Mouse (Mus musculus) liver, embryonic 12.5 days (tissue): Measurements from ENCODE around the gene Vmn1r55. TPM values are rescaled to one million over a fixed set of nuclear protein-coding genes. Genes with fewer than 3 reads are reported as not detected.
A peak's percentile ranks its signal among the peaks of the same experiment; 100 is the strongest.

ENCODE experiments used
- ATAC-seq: fragments of 200-750 bp; cut with Nextera tagmentation; 2 replicates; pipeline ENCODE4 v1.8.0; 2017; ENCODE audit warnings: moderate number of reproducible peaks, mild to moderate bottlenecking, moderate library complexity
- H3K27ac ChIP-seq: fragments of 300-500 bp; sonication (generic); 2 replicates; pipeline ENCODE4 v1.5.1; 2016; ENCODE audit warnings: mild to moderate bottlenecking
- H3K27me3 ChIP-seq: fragments of 300-500 bp; sonication (generic); replicated peaks from 2 replicates; pipeline ENCODE4 v1.6.1; 2016; ENCODE audit warnings: mild to moderate bottlenecking, moderate library complexity
- H3K36me3 ChIP-seq: fragments of 300-500 bp; sonication (generic); 2 replicates; pipeline ENCODE4 v1.6.1; 2016; ENCODE audit warnings: mild to moderate bottlenecking, moderate library complexity
- H3K4me1 ChIP-seq: fragments of 300-500 bp; sonication (generic); 2 replicates; pipeline ENCODE4 v1.6.1; 2016
- H3K4me2 ChIP-seq: fragments of 300-500 bp; sonication (generic); 2 replicates; pipeline ENCODE4 v1.6.1; 2016; ENCODE audit warnings: mild to moderate bottlenecking, moderate library complexity
- H3K4me3 ChIP-seq: fragments of 300-500 bp; sonication (generic); 2 replicates; pipeline ENCODE4 v1.5.1; 2016; ENCODE audit warnings: mild to moderate bottlenecking, moderate library complexity
- H3K9ac ChIP-seq: fragments of 300-500 bp; sonication (generic); 2 replicates; pipeline ENCODE4 v1.6.1; 2016; ENCODE audit warnings: mild to moderate bottlenecking, moderate library complexity
- H3K9me3 ChIP-seq: fragments of 300-500 bp; sonication (generic); replicated peaks from 2 replicates; pipeline ENCODE4 v1.6.1; 2016; ENCODE audit warnings: mild to moderate bottlenecking, moderate library complexity
- WGBS: fragments of 180-500 bp; shearing (Covaris S2); methylation state at CpG from one replicate; pipeline ENCODE4 v1.1.7; 2016; ENCODE audit not compliant: insufficient replicate concordance; 5-methylcytosine and 5-hydroxymethylcytosine counted together
- polyA plus RNA-seq: library from polyadenylated mRNA; unstranded; fragments of >200 nt; fragmentation: Nextera tagmentation; extraction: Ambion mirVana; gene quantifications from 2 replicates; pipeline ENCODE4 v1.2.1, GENCODE M21; 2016

The Vmn1r55 gene
- polyA plus RNA-seq, 1 experiment from 2014 or later, result 0.05 TPM

DNA sequence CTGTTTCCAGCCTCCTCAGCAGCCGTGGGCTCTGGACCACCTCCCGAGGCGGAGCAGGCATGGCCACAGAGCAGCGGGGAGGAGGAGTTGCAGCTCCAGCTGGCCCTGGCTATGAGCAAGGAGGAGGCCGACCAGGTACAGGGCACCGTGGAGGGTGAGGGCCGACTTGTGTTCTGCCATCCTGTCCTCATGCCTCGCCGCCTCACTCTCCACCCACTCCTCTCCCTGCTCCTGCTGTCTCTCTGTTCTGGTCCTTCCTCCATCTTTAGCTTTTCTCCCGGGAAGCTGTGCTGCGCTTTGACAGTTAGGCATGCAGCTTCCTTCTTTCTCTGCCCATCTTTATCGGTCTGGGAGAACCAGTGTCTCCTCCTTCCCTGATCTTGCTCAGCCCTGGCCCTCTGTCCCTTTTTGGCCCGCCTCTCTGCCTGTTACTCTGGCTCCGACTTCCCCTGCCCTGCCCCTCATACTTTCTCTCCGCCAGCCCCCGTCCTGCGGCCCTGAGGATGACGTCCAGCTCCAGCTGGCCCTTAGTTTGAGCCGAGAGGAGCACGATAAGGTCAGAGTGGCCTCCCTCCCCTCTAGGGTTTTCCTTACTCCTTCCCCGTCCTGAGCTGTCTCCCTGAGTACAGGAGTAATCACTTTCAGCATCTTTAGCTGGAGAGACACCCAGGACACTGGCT lies 56.5 kb downstream of the Vmn1r55 start:
- WGBS, result 85% methylated on average over 21 of the region's 21 CpGs
- Histone ChIP-seq H3K27ac (no peak overlapping the region), H3K9me3 (no peaks in the 10 kb centered on the region), H3K27me3 (no peaks in the 10 kb centered on the region), H3K4me1 (0 out of 2 replicates have a peak, but pooled peaks cover 2% of the 10 kb centered on the region), H3K9ac (no peak overlapping the region), H3K4me3 (no peak overlapping the region), H3K4me2 (no peak overlapping the region), H3K36me3 (peaks cover 99% of the 10 kb centered on the region)
- no peak for ATAC-seq

- no peak overlapping the region for H3K4me2 ChIP-seq
- 85% methylated on average over 6 of the region's 6 CpGs for WGBS
- H3K4me1 ChIP-seq, result peaks cover 6% of the 10 kb centered on the region; the same call in 1 of the 2 replicates
- no peaks in the 10 kb centered on the region for H3K9me3 ChIP-seq
- no peak for ATAC-seq
- no peak overlapping the region for H3K4me3 ChIP-seq
- peaks cover 99% of the 10 kb centered on the region for H3K36me3 ChIP-seq
- H3K27ac ChIP-seq, result no peak overlapping the region
- no peaks in the 10 kb centered on the region for H3K27me3 ChIP-seq
- H3K9ac ChIP-seq, result no peak overlapping the region
Measured at GRCm38 (mm10) chr7:5092381-5092780, 57.1 kb downstream of the Vmn1r55 start.

DNA sequence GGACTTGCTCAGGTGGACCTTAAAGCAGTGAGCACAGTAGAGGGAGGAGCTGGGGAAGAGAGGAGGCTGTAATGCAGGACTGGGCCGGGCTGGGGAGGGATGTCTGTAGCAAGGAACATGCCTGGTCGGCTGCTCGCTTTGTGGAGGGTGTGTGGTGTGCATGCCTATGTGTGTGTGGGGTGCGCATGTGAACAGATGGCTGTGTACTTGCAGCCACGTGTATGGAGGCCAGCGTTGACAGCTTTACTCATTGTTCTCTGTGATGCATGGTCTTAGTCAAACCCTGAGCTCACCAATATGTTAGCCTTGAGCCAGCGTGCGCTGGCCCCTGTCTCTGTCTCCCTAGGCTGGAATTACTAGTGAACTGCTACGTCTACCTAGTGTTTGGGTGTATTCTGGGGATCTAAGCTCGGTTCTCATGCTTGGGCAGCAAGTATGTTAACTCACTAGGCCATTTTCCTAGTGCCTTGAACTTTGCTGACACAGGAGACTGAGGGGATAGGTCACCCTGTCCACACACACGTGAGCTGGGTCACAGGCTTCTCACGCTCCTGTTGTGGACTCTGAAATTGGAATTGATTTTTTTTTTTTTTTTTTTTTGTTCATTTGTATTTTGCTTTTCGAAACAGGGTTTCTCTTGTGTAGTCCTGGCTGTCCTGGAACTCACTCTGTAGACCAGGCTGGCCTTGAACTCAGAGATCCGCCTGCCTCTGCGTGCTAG lies 58.3 kb downstream of the Vmn1r55 start:
- Histone ChIP-seq H3K9ac (no peak overlapping the region), H3K9me3 (no peaks in the 10 kb centered on the region), H3K27ac (no peak overlapping the region), H3K4me2 (no peak overlapping the region), H3K36me3 (peaks cover 99% of the 10 kb centered on the region), H3K4me1 (peaks cover 16% of the 10 kb centered on the region), H3K4me3 (no peak overlapping the region), H3K27me3 (no peaks in the 10 kb centered on the region)
- 87% methylated on average over 15 of the region's 15 CpGs for WGBS
- ATAC-seq, result no peak

DNA sequence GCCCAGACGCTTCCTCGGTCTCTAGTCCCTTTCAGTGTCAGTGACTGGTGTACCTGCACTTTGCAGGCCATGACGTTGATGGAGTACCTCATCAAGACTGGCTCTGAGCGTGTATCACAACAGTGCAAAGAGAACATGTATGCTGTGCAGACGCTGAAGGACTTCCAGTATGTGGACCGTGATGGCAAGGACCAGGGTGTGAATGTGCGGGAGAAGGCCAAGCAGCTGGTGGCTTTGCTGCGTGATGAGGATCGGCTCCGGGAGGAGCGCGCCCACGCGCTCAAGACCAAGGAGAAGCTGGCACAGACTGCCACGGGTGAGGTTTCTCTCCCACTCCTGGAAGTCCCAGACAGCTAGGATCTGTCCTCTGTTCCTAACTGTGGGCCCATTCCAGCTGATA lies 59.6 kb downstream of the Vmn1r55 start:
- Histone ChIP-seq H3K9me3 (no peaks in the 10 kb centered on the region), H3K27me3 (no peaks in the 10 kb centered on the region), H3K27ac (no peak overlapping the region), H3K9ac (no peak overlapping the region), H3K4me1 (peaks cover 27% of the 10 kb centered on the region), H3K36me3 (peaks cover 99% of the 10 kb centered on the region), H3K4me3 (no peak overlapping the region), H3K4me2 (no peak overlapping the region)
- WGBS, result 91% methylated on average over 15 of the region's 15 CpGs
- no peak for ATAC-seq

DNA sequence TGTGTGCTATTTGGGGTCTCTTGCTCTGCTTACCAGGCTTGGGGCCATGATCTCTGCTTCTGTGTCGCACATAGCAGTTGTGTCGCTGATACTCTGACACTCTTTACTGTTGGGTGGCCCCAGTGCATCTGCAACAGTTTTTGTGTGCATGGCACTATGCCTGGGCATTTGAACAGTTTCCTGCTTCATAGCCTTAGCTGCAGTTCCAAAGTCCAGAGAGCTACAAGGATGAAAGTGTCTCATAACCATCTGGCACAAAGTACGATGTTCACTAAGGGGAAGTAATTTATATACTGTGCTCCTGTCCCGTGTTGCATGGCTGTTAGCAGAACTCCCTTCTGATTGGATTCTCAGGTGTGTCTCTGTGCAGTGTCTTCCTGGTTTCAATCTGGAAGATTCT lies 61.6 kb downstream of the Vmn1r55 start:
- Histone ChIP-seq H3K27ac (no peak overlapping the region), H3K9me3 (no peaks in the 10 kb centered on the region), H3K4me2 (no peak overlapping the region), H3K36me3 (peaks cover 99% of the 10 kb centered on the region), H3K4me3 (no peak overlapping the region), H3K27me3 (no peaks in the 10 kb centered on the region), H3K4me1 (peaks cover 47% of the 10 kb centered on the region), H3K9ac (no peak overlapping the region)
- 80% methylated on average over 4 of the region's 4 CpGs for WGBS
- no peak for ATAC-seq

- Histone ChIP-seq H3K4me2 (no peak overlapping the region), H3K27ac (no peak overlapping the region), H3K4me3 (no peak overlapping the region), H3K27me3 (no peaks in the 10 kb centered on the region), H3K4me1 (peaks cover 56% of the 10 kb centered on the region), H3K36me3 (peaks cover 98% of the 10 kb centered on the region), H3K9ac (no peak overlapping the region), H3K9me3 (no peaks in the 10 kb centered on the region)
- ATAC-seq, result no peak
- WGBS, result 80% methylated on average over 5 of the region's 5 CpGs
Measured at GRCm38 (mm10) chr7:5086921-5087440, 62.5 kb downstream of the Vmn1r55 start.

GRCm38 (mm10) chr7:5085512-5085911 lies 64.0 kb downstream of the Vmn1r55 start:
- Histone ChIP-seq H3K27me3 (no peaks in the 10 kb centered on the region), H3K27ac (no peak overlapping the region), H3K4me2 (no peak overlapping the region), H3K9me3 (no peaks in the 10 kb centered on the region), H3K4me3 (no peak overlapping the region), H3K4me1 (peaks cover 64% of the 10 kb centered on the region), H3K9ac (no peak overlapping the region; the same call in 1 of the 2 replicates), H3K36me3 (peaks cover 85% of the 10 kb centered on the region)
- ATAC-seq, result no peak
- 28% methylated on average over 1 of the region's 1 CpGs for WGBS

DNA sequence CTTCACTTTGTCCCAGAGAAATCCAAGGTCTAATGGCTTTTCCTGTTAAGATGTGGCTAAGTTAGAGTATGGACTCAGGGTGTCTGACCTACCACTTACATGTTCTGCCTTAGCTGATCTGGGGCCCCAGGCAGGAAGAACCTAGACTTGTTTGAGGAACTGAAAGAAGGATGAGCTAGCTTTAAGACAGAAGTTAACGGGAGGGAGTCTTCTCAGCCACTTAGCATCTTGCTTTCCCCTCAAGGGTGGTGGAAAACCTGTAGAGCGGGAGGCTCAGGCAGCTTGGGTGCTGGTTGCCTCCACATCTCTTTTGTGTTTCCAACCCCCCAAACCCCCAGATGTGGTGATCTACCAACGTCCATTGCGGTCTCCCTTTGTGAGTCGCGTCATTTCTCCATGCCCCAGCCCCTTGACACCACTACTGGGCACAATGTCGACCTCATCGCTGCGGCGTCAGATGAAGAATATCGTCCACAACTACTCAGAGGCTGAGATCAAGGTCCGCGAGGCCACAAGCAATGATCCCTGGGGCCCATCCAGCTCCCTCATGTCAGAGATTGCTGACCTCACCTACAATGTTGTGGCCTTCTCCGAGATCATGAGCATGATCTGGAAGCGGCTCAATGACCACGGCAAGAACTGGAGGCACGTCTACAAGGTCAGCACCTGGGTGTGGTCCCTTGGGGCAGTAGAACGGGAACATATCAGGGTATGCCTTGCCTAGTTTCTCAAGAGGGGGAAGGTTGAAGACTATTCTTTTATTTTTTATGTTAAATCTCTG lies 66.0 kb downstream of the Vmn1r55 start:
- Histone ChIP-seq H3K4me3 (0 out of 2 replicates have a peak overlapping the region, but pooled peaks have one; percentile 2), H3K27ac (peak overlapping the region; percentile 36; the same call in 1 of the 2 replicates), H3K27me3 (no peaks in the 10 kb centered on the region), H3K36me3 (peaks cover 77% of the 10 kb centered on the region), H3K4me1 (peaks cover 75% of the 10 kb centered on the region), H3K9me3 (no peaks in the 10 kb centered on the region), H3K9ac (no peak overlapping the region), H3K4me2 (peak overlapping the region; percentile 87)
- no peak for ATAC-seq
- 79% methylated on average over 18 of the region's 18 CpGs for WGBS

DNA sequence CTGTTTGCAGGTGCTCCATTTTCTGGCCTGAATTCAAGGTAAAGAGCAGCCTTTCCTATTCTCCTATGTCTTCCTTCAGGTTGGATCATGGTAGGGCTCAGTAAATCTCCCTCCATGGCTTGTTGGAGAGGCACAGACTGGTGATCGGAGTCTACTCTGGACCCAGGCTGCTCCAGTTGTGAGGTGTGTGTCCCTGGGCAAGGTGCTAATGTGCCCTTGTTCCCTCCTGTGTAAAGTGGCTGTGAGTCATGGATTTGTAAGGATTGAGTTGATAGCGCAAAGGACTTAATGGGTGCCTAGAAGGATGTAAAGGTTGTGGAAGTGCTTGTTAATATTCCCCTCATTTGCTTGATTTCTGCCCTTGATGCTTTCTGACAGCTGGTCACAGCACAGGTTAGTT lies 67.5 kb downstream of the Vmn1r55 start:
- ATAC-seq, result no peak
- Histone ChIP-seq H3K36me3 (peaks cover 77% of the 10 kb centered on the region), H3K9me3 (no peaks in the 10 kb centered on the region), H3K4me2 (peak overlapping the region; percentile 87), H3K4me3 (peak overlapping the region; percentile 99), H3K27ac (peak overlapping the region; percentile 97), H3K9ac (peak overlapping the region; percentile 98), H3K4me1 (peaks cover 80% of the 10 kb centered on the region), H3K27me3 (no peaks in the 10 kb centered on the region)
- 89% methylated on average over 2 of the region's 2 CpGs for WGBS

- Histone ChIP-seq H3K27ac (peak overlapping the region; percentile 97), H3K4me2 (peak overlapping the region; percentile 87), H3K27me3 (no peaks in the 10 kb centered on the region), H3K36me3 (peaks cover 77% of the 10 kb centered on the region), H3K4me3 (peak overlapping the region; percentile 99), H3K9me3 (no peaks in the 10 kb centered on the region), H3K9ac (peak overlapping the region; percentile 98), H3K4me1 (peaks cover 80% of the 10 kb centered on the region)
- ATAC-seq, result peak; percentile 56
- WGBS, result 15% methylated on average over 6 of the region's 6 CpGs
Measured at GRCm38 (mm10) chr7:5081241-5081640, 68.2 kb downstream of the Vmn1r55 start.

- Histone ChIP-seq H3K4me2 (peak overlapping the region; percentile 87), H3K4me3 (peak overlapping the region; percentile 99), H3K4me1 (peaks cover 80% of the 10 kb centered on the region), H3K27ac (peak overlapping the region; percentile 97), H3K9me3 (no peaks in the 10 kb centered on the region), H3K27me3 (no peaks in the 10 kb centered on the region), H3K9ac (peak overlapping the region; percentile 98), H3K36me3 (peaks cover 76% of the 10 kb centered on the region)
- 10% methylated on average over 6 of the region's 6 CpGs for WGBS
- no peak for ATAC-seq
Measured at GRCm38 (mm10) chr7:5080815-5081214, 68.7 kb downstream of the Vmn1r55 start.
